Mouse (Mus musculus): ENCODE results near the gene Cul1. TPM values are rescaled to one million over a fixed set of nuclear protein-coding genes. Genes with fewer than 3 reads are reported as not detected.

Cul1 gene
- polyA plus RNA-seq, 1 experiment, result 221 TPM

GRCm38 (mm10) chr6:47535333-47535732, 82.1 kb downstream of the Cul1 start:
- H3K27ac ChIP-seq (ENCODE audit: insufficient read depth, low read length), result no peak overlapping the region
- no peaks in the 10 kb centered on the region for H3K4me1 ChIP-seq (ENCODE audit: control insufficient read depth, insufficient read depth, low read length)
- no peak for TF ChIP-seq CTCF (IDR thresholded peaks at IDR 0.05; ENCODE audit: borderline replicate concordance, insufficient read depth, low read length)
- no peak for TF ChIP-seq POLR2A (IDR thresholded peaks at IDR 0.05; ENCODE audit: low read depth, low read length)
- no peak overlapping the region for H3K4me3 ChIP-seq (ENCODE audit: insufficient read depth, low read length)

GRCm38 (mm10) chr6:47552280-47552679, 99.1 kb downstream of the Cul1 start:
- Histone ChIP-seq H3K27ac (ENCODE audit: insufficient read depth, low read length) (no peak overlapping the region), H3K4me3 (ENCODE audit: insufficient read depth, low read length) (no peak overlapping the region), H3K4me1 (ENCODE audit: control insufficient read depth, insufficient read depth, low read length) (no peaks in the 10 kb centered on the region)
- no peak for TF ChIP-seq CTCF (IDR thresholded peaks at IDR 0.05; ENCODE audit: borderline replicate concordance, insufficient read depth, low read length)
- TF ChIP-seq POLR2A (IDR thresholded peaks at IDR 0.05; ENCODE audit: low read depth, low read length), result no peak

- Histone ChIP-seq H3K4me3 (ENCODE audit: insufficient read depth, low read length) (no peak overlapping the region), H3K27ac (ENCODE audit: insufficient read depth, low read length) (no peak overlapping the region), H3K4me1 (ENCODE audit: control insufficient read depth, insufficient read depth, low read length) (peaks cover 6% of the 10 kb centered on the region; the same call in 1 of the 2 replicates)
- TF ChIP-seq CTCF (IDR thresholded peaks at IDR 0.05; ENCODE audit: borderline replicate concordance, insufficient read depth, low read length) (no peak), POLR2A (IDR thresholded peaks at IDR 0.05; ENCODE audit: low read depth, low read length) (no peak)
These were observed 106.1 kb downstream of the Cul1 start for GRCm38 (mm10) chr6:47559287-47559686.

GRCm38 (mm10) chr6:47560407-47560806, 107.2 kb downstream of the Cul1 start:
- Histone ChIP-seq H3K4me1 (ENCODE audit: control insufficient read depth, insufficient read depth, low read length) (peaks cover 6% of the 10 kb centered on the region; the same call in 1 of the 2 replicates), H3K27ac (ENCODE audit: insufficient read depth, low read length) (no peak overlapping the region), H3K4me3 (ENCODE audit: insufficient read depth, low read length) (no peak overlapping the region)
- TF ChIP-seq CTCF (IDR thresholded peaks at IDR 0.05; ENCODE audit: borderline replicate concordance, insufficient read depth, low read length) (no peak), POLR2A (IDR thresholded peaks at IDR 0.05; ENCODE audit: low read depth, low read length) (no peak)

- H3K4me1 ChIP-seq (ENCODE audit: control insufficient read depth, insufficient read depth, low read length), result peaks cover 6% of the 10 kb centered on the region; the same call in 1 of the 2 replicates
- TF ChIP-seq CTCF (IDR thresholded peaks at IDR 0.05; ENCODE audit: borderline replicate concordance, insufficient read depth, low read length) (no peak), POLR2A (IDR thresholded peaks at IDR 0.05; ENCODE audit: low read depth, low read length) (no peak)
- no peak overlapping the region for H3K4me3 ChIP-seq (ENCODE audit: insufficient read depth, low read length)
- H3K27ac ChIP-seq (ENCODE audit: insufficient read depth, low read length), result no peak overlapping the region
These were observed 107.6 kb downstream of the Cul1 start for GRCm38 (mm10) chr6:47560846-47561245.

GRCm38 (mm10) chr6:47561426-47561825, 108.2 kb downstream of the Cul1 start:
- Histone ChIP-seq H3K4me3 (ENCODE audit: insufficient read depth, low read length) (no peak overlapping the region), H3K27ac (ENCODE audit: insufficient read depth, low read length) (no peak overlapping the region), H3K4me1 (ENCODE audit: control insufficient read depth, insufficient read depth, low read length) (peaks cover 6% of the 10 kb centered on the region; the same call in 1 of the 2 replicates)
- TF ChIP-seq POLR2A (IDR thresholded peaks at IDR 0.05; ENCODE audit: low read depth, low read length), result no peak

GRCm38 (mm10) chr6:47565326-47566035, 112.3 kb downstream of the Cul1 start:
- Histone ChIP-seq H3K4me1 (ENCODE audit: control insufficient read depth, insufficient read depth, low read length) (0 out of 2 replicates have a peak, but pooled peaks cover 2% of the 10 kb centered on the region), H3K27ac (ENCODE audit: insufficient read depth, low read length) (no peak overlapping the region), H3K4me3 (ENCODE audit: insufficient read depth, low read length) (no peak overlapping the region)
- TF ChIP-seq CTCF (IDR thresholded peaks at IDR 0.05; ENCODE audit: borderline replicate concordance, insufficient read depth, low read length) (no peak), POLR2A (IDR thresholded peaks at IDR 0.05; ENCODE audit: low read depth, low read length) (no peak)

GRCm38 (mm10) chr6:47572887-47573286, 119.7 kb downstream of the Cul1 start:
- no peak for TF ChIP-seq POLR2A (IDR thresholded peaks at IDR 0.05; ENCODE audit: low read depth, low read length)
- no peak for TF ChIP-seq CTCF (IDR thresholded peaks at IDR 0.05; ENCODE audit: borderline replicate concordance, insufficient read depth, low read length)
- Histone ChIP-seq H3K4me3 (ENCODE audit: insufficient read depth, low read length) (no peak overlapping the region), H3K27ac (ENCODE audit: insufficient read depth, low read length) (no peak overlapping the region), H3K4me1 (ENCODE audit: control insufficient read depth, insufficient read depth, low read length) (no peaks in the 10 kb centered on the region)

Other genes starting within 250 kb of the Cul1 start
- gene Ezh2, start 141.9 kb downstream of the Cul1 start, polyA plus RNA-seq (2011; ENCODE audit: insufficient read length, low read depth, missing spikeins), result 44.2 and 63.9 TPM in 2 replicates

All from embryonic fibroblast, embryonic 13.5 days (primary cell).